Mouse (Mus musculus): ENCODE results near the gene Rab42. TPM values are rescaled to one million over a fixed set of nuclear protein-coding genes. Genes with fewer than 3 reads are reported as not detected.
"Not testable (repeated sequence)": the region's sequence is repeated elsewhere in the genome, so short reads cannot be mapped to it uniquely, and the experiment has no call there.

The Rab42 gene
- total and polyA plus RNA-seq, 2 experiments from 2014 or later: 3.9 TPM; not detected in 1

DNA sequence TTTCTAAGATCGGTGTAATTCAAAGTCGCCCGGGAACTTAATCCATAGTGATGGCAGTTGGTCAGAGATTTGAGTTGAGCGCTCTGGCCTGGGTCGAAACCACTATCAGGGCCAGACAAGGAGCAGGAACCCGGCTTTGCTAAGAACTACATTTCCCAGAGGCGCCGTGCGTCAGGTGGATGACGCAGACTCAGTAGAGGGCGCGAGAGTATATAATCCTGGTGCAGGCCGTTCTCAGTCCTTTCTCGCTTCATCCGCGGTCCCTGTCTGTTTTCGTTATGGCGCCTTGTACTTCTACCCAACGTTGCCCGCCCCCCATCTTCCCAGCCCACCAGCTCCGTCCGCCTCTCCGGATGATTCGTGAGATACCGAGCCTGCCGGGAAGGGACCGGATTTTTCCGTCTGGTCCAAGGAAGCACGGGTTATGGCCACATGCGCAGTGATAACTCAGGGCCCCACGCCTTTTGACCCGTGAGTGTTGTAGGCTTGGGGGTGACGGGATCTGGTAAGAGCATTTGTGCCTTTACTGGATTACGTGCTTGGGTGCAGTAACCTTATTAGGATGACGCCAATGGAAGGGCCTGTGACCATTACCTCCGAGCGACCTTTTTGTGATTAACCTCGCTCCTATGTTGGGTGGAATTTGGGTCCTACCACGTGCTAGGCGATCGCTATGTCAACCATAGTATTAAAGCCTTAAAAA is 5.4 kb upstream of the Rab42 start:
- ATAC-seq (ENCODE audit: insufficient read depth, low read depth) (peak; percentile 94), DNase-seq (ENCODE audit: low spot score) (peak; percentile 95)
- peak overlapping the region; percentile 91 for H3K9ac ChIP-seq (replicated peaks; ENCODE audit: low read depth, low read length)
- peak overlapping the region; percentile 91 for H3K27ac ChIP-seq (ENCODE audit: low read depth)
- TF ChIP-seq EP300 (IDR thresholded peaks at IDR 0.05; ENCODE audit: low read depth): no peak
- TF ChIP-seq CTCF (IDR thresholded peaks at IDR 0.05; ENCODE audit: low read depth): no peak
- peak overlapping the region; percentile 74 for H3K4me2 ChIP-seq (ENCODE audit: low read depth, low read length)
- peak overlapping the region; percentile 68 for H3K4me3 ChIP-seq (ENCODE audit: low read depth, low read length)
- no peaks in the 10 kb centered on the region for H3K4me1 ChIP-seq (ENCODE audit: control insufficient read depth, insufficient read depth)
- H3K27me3 ChIP-seq (ENCODE audit: control insufficient read depth, insufficient read depth, low read length): no peaks in the 10 kb centered on the region
- H3K36me3 ChIP-seq (replicated peaks; ENCODE audit: control insufficient read depth, insufficient read depth, low read length): peaks cover 32% of the 10 kb centered on the region
- no peaks in the 10 kb centered on the region for H3K9me3 ChIP-seq (replicated peaks; ENCODE audit: control insufficient read depth, low read length)
- WGBS: under 1% methylated on average over 41 of the region's 41 CpGs

DNA sequence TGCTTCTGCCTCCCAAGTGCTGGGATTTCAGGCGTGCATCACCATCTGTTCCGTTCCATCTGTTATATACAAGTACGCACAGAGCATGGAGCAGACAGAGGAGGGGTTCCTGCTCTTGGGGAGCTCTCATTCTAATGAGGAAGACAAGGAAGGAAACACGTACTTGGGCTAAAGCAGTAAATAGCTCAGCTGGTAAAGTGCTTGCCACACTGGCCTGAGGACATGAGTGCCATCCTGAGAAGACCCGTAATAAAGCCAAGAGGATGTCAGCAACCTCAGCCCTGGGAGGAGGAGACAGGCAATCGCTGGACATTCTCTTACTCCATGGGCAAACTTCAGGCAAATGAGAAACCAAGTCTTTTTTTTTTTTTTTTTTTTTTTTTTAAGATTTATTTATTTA is 2.8 kb upstream of the Rab42 start:
- Histone ChIP-seq H3K9ac (replicated peaks; ENCODE audit: low read depth, low read length) (no peak overlapping the region), H3K9me3 (replicated peaks; ENCODE audit: control insufficient read depth, low read length) (no peaks in the 10 kb centered on the region), H3K4me3 (ENCODE audit: low read depth, low read length) (no peak overlapping the region), H3K27me3 (ENCODE audit: control insufficient read depth, insufficient read depth, low read length) (no peaks in the 10 kb centered on the region), H3K27ac (ENCODE audit: low read depth) (no peak overlapping the region), H3K4me2 (ENCODE audit: low read depth, low read length) (no peak overlapping the region), H3K36me3 (replicated peaks; ENCODE audit: control insufficient read depth, insufficient read depth, low read length) (peaks cover 13% of the 10 kb centered on the region), H3K4me1 (ENCODE audit: control insufficient read depth, insufficient read depth) (peaks cover 18% of the 10 kb centered on the region)
- ATAC-seq (ENCODE audit: insufficient read depth, low read depth) (no peak), DNase-seq (ENCODE audit: low spot score) (no peak)
- WGBS: 76% methylated on average over 6 of the region's 6 CpGs
- TF ChIP-seq EP300 (IDR thresholded peaks at IDR 0.05; ENCODE audit: low read depth) (no peak), CTCF (IDR thresholded peaks at IDR 0.05; ENCODE audit: low read depth) (no peak)

DNA sequence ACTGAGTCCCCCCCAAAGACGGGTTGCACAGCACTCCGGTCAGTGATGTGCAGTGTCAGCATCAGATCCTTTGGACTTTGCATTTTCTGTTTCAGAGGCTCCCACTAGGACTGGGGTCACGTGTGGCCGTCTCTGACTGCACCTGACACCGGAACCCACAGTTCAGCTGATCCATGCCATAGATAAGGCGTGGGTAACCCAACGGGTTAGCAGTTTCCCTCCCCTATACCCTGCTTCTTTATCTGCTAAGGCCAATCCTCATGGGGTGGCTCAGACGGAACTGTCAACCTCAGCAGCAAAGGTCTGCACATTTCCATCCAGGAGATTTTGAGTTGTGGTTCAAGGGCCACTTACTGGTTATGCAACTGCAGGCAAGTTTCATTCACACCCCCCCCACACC is 2.1 kb upstream of the Rab42 start:
- H3K36me3 ChIP-seq (replicated peaks; ENCODE audit: control insufficient read depth, insufficient read depth, low read length): peaks cover 6% of the 10 kb centered on the region
- no peaks in the 10 kb centered on the region for H3K27me3 ChIP-seq (ENCODE audit: control insufficient read depth, insufficient read depth, low read length)
- WGBS: 73% methylated on average over 8 of the region's 8 CpGs
- no peak overlapping the region for H3K4me3 ChIP-seq (ENCODE audit: low read depth, low read length)
- H3K9me3 ChIP-seq (replicated peaks; ENCODE audit: control insufficient read depth, low read length): no peaks in the 10 kb centered on the region
- no peak for ATAC-seq (ENCODE audit: insufficient read depth, low read depth)
- TF ChIP-seq CTCF (IDR thresholded peaks at IDR 0.05; ENCODE audit: low read depth): no peak
- TF ChIP-seq EP300 (IDR thresholded peaks at IDR 0.05; ENCODE audit: low read depth): no peak
- H3K27ac ChIP-seq (ENCODE audit: low read depth): no peak overlapping the region
- DNase-seq (ENCODE audit: low spot score): no peak
- peaks cover 18% of the 10 kb centered on the region for H3K4me1 ChIP-seq (ENCODE audit: control insufficient read depth, insufficient read depth)
- no peak overlapping the region for H3K4me2 ChIP-seq (ENCODE audit: low read depth, low read length)
- no peak overlapping the region for H3K9ac ChIP-seq (replicated peaks; ENCODE audit: low read depth, low read length)

DNA sequence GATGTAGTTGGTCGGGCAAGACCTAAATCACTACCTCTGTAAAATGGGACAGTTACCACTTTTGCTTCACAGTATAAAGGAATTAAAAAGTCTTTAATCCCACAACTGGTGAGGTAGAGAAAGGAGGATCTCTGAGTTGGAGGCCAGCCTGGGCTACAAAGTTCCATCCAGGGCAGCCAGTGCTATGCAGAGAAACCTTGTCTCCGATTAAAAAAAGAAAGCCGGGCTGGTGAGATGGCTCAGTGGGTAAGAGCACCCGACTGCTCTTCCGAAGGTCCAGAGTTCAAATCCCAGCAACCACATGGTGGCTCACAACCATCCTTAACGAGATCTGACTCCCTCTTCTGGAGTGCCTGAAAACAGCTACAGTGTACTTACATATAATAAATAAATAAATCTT is 299 bp upstream of the Rab42 start:
- 0 out of 2 replicates have a peak overlapping the region, but pooled peaks have one; percentile 70 for H3K27ac ChIP-seq (ENCODE audit: low read depth)
- H3K4me2 ChIP-seq (ENCODE audit: low read depth, low read length): peak overlapping the region; percentile 67
- ATAC-seq (ENCODE audit: insufficient read depth, low read depth); H3K36me3 ChIP-seq (replicated peaks; ENCODE audit: control insufficient read depth, insufficient read depth, low read length); DNase-seq (ENCODE audit: low spot score); H3K27me3 ChIP-seq (ENCODE audit: control insufficient read depth, insufficient read depth, low read length); H3K9me3 ChIP-seq (replicated peaks; ENCODE audit: control insufficient read depth, low read length): not testable (repeated sequence)
- peaks cover 18% of the 10 kb centered on the region for H3K4me1 ChIP-seq (ENCODE audit: control insufficient read depth, insufficient read depth)
- WGBS: 39% methylated on average over 6 of the region's 6 CpGs
- peak overlapping the region; percentile 52 for H3K4me3 ChIP-seq (ENCODE audit: low read depth, low read length)
- peak overlapping the region; percentile 59; the same call in 1 of the 2 replicates for H3K9ac ChIP-seq (replicated peaks; ENCODE audit: low read depth, low read length)

DNA sequence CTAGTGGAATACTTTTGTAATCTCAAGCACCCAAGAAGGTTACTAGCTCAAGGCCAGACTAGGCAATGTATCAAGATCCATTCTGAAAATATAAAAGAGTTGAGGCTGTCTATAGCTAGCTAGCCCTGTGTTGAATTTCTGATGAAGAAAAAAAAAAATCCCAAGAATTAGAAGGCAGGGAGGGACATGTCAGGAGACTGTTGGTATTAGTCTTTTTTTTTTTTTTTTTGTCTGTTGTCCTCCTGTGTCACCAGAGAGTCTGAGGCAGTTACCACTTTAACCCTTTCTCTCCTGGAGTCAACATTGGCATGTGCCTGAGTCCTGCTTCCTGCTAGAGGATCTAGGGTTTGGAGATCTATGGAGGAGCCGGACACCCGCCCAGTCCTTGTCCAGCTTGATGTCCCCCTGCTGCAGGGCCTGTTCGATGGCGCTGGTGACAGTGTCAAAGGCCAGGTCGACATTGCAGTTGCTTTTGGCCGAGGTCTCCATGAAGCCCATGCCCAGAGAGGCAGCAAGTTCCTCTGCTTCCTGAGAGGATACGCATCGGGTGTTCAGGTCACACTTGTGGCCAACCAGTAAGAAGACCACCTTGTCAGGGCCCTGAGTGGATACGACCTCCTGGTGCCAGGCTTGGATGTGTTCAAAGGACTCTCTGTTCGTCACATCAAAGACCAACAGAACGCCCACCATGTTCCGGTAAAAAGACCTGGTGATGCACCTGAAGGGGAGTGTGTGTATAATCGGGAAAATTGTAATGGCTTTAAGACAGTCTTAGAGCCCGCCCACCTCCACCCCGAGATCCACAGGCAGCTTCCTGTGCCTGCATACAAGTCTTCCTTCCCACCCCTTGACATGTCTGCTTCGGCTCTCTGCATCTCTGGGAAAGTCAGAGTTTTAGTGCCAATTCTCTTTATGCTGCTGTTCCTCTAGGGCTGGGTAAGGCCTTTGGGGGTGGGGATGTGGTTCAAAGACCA is 933 bp downstream of the Rab42 start:
- no peaks in the 10 kb centered on the region for H3K27me3 ChIP-seq (ENCODE audit: control insufficient read depth, insufficient read depth, low read length)
- H3K4me3 ChIP-seq (ENCODE audit: low read depth, low read length): peak overlapping the region; percentile 52
- H3K9me3 ChIP-seq (replicated peaks; ENCODE audit: control insufficient read depth, low read length): no peaks in the 10 kb centered on the region
- no peak for ATAC-seq (ENCODE audit: insufficient read depth, low read depth)
- DNase-seq (ENCODE audit: low spot score): no peak
- H3K36me3 ChIP-seq (replicated peaks; ENCODE audit: control insufficient read depth, insufficient read depth, low read length): no peaks in the 10 kb centered on the region
- H3K27ac ChIP-seq (ENCODE audit: low read depth): peak overlapping the region; percentile 70
- peak overlapping the region; percentile 67 for H3K4me2 ChIP-seq (ENCODE audit: low read depth, low read length)
- TF ChIP-seq EP300 (IDR thresholded peaks at IDR 0.05; ENCODE audit: low read depth): no peak
- peak overlapping the region; percentile 59; the same call in 1 of the 2 replicates for H3K9ac ChIP-seq (replicated peaks; ENCODE audit: low read depth, low read length)
- H3K4me1 ChIP-seq (ENCODE audit: control insufficient read depth, insufficient read depth): peaks cover 18% of the 10 kb centered on the region
- 68% methylated on average over 16 of the region's 16 CpGs for WGBS
